Mouse (Mus musculus) kidney, postnatal 36 days (tissue): ENCODE measurements around the gene 2410131K14Rik.

Experiments used
- DNase-seq, 2 experiments: peaks; one replicate each; pipeline ENCODE4 v3.0.0; 2021 to 2022; ENCODE audit warnings: mixed read lengths in 2 of 2

Gene 2410131K14Rik

DNA sequence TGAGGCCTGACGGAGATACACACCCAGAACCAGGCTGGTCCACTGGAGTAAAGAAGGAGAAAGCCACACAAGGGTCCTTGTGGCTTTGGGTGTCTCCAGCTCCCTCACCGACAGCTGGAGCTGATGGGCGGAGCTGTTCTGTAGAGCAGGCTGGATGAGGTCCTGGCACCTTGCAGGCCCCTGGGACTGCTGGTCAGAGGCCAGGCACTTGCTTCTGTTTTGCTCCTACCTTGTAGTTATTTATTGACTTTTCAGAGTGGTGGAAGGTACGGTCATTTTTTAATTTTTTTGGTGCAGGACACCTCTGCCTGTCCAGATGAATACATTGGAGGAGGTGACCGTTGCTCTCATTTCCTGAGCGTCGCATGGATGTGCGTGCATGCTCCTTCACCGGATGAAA lies 16.2 kb downstream of the 2410131K14Rik start:
- DNase-seq = peak; percentile 74 to 76

DNA sequence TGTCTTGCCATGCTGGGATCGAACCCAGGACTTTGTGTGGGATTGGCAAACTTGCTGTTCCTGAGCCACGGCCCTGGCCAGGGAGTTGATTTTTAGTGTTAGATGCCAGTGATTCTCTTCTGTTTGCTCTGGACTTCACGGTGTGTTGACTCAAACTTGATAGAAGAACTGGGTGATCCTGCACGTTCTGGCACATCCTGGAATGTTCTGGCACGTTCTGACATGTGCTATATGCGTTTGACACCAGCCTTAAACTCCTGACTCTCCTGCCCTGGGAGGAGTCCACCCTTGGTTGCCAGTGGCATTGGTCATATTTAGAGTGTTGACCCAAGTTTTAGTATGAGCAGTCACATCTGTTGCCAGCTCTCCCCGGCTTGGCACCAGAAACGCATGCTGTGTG lies 17.4 kb downstream of the 2410131K14Rik start:
- no peak for DNase-seq

DNA sequence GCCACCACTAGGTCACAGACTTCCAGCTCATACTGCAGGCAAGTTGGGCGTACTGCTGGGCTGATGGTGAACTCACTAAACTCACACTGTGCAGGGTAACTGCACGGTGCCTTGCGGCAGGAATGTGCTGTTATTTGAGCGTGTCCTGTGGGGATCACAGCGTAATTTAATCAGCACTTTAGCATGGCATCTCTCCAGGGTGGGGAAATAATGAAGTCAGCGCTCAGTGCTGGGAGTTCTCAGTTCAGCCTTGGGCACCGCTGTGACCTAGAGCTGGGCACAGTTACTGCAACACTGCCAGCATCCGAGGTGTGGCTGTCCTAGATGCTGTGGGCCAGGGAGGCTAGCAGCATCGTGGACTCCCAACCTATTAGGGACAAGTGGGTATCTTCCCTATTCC lies 19.3 kb downstream of the 2410131K14Rik start:
- no peak for DNase-seq

- no peak for DNase-seq
These were observed 20.3 kb downstream of the 2410131K14Rik start for GRCm38 (mm10) chr5:118265366-118265765.

DNA sequence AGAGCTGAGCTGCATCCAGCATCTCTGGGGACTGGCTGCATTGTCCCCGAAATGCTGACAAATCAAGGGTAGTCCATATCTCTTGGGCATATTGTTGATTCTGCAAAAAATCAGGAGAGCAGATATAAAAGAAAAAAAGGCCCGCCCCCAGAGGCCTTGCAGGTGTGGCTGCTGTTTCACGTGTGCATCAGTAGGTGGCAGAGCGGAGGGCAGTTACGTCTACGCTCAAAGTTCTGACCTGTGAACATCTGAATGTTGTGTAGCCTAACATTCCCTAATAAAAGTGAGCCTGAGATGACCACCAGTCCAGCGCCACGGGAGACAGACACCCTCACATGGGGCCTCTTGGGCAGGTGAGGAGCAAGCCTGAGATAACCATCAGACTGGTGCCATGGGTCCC lies 21.3 kb downstream of the 2410131K14Rik start:
- DNase-seq = peak in 1 of 2 experiments; percentile 58

DNA sequence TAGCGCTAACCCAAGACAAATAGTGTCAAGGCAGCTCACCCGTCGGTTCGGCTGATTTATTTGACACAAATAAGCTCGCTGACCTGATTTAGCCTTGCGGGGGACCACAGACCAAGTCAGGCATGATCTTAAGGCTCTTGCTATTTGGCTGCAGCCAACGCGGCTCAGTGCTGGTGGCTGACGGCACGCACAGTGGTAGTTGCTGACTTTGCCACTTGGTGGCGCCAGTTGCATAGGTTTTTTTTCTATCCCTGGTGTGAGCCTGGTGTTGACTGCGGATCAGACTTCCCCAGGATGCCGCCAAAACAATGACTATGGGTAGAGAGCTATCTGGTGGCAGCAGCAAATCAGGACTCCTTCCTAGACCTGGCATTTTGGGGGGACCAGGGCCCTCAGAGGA lies 24.0 kb downstream of the 2410131K14Rik start:
- peak; percentile 83 to 93 for DNase-seq

DNA sequence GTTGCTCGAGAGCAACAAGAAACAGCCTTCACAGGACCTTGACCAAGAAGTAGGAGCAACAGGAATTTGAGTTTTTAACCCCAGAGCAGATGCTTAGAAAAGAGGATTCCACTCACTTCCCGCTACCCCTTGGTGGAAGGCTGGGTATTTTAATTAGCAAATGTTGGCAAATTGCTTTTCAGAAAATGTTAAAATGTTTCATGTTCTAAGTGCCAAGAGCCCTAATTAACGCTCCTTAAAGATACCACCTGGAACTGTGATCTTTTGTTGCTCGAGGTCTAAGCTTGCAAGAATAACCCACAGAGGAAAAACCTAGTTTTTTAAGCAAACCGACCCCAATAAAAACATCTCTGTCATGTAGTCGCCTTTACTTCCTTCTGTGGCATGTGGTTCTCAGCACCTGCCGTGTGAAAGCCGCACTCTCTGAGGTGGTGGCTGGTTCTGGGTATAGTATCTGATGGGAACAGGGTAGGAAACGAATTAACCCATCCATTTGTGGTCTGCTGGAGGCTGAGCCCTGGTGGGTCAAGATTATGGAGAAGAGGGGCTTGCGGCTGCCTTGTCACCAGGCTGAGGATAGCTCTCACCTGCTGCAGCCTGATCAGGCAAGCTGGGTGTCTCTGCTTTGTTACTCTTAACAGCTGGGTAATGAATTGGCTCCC lies 26.6 kb downstream of the 2410131K14Rik start:
- DNase-seq = no peak

GRCm38 (mm10) chr5:118273446-118273845 lies 28.4 kb downstream of the 2410131K14Rik start:
- no peak for DNase-seq

GRCm38 (mm10) chr5:118274546-118274945 lies 29.5 kb downstream of the 2410131K14Rik start:
- DNase-seq = no peak

- no peak for DNase-seq
These were observed 31.3 kb downstream of the 2410131K14Rik start for GRCm38 (mm10) chr5:118276281-118276680.

DNA sequence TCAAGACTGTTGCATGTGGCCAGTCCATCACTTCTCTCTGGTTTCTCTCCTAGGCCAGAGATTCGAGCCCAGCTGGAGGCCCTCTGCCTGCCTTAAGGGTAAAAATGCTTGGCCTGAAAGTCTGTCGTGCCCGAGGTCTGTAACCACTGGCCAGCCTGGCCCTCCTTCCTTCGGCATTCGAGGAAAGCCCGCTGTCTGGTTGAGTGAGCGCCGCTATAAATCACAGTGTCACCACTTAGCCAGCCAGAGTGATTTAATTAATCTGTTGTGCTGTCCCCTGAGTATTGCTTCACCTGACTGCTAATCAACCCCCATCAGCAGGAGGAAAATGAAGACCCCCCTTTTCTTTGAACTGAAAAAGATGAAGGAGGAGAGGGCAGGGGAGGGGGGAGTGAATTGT lies 31.7 kb downstream of the 2410131K14Rik start:
- no peak for DNase-seq

DNA sequence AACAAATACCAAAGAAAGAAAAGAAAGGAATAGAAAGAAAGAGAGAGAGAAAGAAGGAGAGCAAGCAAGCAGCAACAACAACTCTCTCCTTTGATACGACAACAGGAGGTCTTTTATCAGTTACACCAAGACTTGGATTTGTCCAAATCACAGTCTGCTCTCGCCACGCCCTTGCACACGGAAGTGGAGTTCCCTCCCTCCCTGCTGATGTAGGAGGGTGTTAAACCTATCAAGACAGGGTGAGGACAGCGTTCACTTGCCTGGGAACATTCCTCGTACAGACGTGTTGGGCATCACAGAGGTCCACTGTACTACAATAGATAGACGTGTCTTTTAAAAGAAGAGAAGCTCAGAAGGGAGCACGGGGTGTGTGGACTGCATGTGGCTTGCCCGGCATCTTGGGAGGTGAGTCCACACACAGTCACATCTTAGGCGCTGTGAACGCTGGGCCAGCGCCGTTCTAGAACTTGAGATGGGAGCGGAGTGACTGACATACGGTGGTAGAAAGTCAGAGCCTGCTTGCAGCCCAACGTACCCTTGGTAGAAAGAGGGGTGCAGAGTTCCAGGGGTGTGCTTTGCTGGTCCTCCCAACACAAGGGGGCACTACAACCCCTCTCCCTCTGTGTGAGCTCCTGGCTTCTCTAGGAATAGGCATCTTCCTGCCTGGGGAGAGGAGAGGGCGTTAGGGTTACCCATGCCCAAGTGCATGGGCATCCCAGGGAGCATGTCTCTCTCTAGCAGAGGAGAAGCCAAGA lies 32.9 kb downstream of the 2410131K14Rik start:
- DNase-seq = no peak

DNA sequence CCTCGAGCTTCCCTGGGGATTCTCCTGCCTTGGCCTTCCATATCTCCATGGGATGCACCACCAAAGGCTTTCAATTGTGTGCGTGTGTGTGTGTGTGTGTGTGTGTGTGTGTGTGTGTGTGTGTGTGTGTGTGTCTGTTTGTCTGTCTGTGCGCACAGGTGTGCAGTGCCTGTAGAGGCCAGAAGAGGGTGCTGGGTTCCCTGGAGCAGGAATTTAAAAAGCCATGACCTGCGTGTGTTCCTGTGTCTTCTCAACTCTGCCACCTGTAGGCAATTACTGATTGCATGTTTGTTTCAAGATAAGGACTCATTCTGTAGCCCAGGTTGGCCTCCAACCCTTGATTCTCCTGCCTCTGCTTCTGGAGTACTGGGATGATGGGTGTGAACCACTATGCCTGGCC lies 46.4 kb downstream of the 2410131K14Rik start:
- no peak for DNase-seq

DNA sequence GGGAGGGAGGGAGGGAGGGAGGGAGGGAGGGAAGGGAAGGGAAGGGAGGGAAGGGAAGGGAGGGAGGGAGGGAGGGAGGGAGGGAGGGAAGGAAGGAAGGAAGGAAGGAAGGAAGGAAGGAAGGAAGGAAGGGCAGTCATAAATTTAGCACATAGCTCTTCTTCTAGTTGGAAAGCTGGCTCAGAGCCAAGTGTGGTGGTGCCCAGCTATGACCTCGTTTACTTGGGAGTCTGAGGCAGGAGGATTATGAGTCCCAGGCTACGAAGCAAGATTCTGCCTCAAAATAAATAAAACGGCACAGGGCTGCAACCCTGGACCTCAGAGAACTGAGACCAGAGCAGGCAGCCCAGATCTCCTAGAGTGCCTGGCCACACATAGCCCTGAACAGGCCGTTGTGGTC lies 47.4 kb downstream of the 2410131K14Rik start:
- DNase-seq = no peak

DNA sequence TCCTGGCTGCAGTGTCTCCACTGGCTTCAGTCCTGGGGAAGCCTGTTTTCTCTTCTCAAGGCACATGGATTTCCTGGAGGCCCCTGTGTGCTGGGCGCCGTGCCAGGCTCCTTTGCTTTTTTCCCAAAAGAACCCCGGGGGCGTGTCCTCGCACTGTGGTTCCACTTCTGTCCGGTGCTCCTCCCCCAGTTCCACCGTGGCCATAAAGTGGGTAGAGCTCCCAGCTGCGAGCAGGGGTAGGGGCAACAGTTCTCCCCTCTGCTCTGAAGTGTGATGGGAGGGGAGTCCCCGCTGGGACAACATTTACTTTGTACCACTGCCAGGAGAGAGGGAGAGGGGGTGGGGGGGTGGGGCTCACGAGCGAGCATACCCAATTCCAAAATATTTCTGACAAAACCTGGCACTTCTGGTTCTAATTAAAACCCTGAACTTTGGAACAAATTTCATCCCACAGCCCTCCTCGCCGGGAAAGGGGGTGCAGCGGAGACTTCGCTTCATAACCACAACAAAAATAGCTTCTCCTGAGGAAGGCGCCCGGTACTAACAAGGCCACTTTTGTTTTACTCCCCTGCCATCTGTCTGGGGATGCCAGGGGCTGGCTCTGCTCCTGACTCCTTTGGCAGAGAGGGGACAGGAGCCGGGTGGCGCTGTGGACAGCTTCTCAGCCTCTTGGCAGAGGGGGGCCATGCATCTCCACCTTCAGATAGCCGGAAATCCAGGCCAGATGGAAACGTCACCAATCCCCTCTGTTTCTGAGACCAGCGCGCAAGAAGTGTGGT lies 49.2 kb downstream of the 2410131K14Rik start:
- DNase-seq = peak; percentile 91 to 94

DNA sequence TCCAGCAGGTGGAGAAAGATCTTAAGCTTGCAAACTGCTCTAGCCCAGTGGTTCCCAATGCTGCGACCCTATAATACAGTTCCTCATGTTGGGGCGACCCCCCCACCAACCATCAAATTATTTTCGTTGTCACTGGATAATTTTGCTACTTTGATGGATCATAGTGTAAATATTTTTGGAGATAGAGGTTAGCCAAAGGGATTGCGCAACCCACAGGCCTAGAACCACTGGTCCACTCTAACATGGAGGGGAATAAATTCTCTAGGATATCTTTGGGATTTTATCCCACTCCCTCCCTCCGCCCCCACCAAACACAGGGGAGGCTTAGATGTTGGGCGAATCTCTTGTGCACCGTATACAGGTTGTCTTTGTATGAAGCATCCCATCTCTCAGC lies 49.8 kb downstream of the 2410131K14Rik start:
- DNase-seq = no peak

- peak; percentile 37 to 43 for DNase-seq
These were observed 52.3 kb downstream of the 2410131K14Rik start for GRCm38 (mm10) chr5:118297338-118297746.

DNA sequence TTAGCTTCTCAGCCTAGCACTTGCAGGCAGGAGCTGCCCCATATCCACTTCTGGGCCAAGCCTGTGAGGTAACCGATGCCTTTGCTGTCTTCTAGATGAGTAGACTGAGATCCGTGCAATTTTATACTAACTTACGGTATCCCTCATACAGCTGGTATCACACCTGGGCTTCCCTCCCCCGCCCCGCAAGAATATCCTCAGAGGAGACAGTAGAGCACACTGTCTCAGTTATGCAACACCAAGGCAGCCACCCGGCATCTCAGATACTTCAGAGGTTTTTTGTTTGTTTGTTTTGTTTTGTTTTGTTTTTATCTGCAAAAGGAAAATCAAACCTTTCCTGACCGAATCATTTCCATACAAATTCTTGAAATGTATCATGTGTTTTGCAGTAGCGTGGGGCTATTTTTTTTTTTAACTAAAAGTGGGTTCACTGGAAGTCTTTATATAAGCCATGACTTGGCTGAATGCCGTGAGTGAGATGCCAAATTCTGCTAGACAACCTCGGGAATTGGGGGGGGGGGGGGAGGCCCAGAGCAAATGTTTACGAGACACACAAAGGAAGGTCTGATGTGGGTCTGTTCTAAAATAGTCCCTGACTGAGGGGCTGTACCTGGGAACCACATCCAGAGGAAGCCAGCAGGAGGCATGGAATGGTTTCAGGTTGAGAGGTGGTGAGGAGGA lies 54.8 kb downstream of the 2410131K14Rik start:
- DNase-seq = no peak

- peak; percentile 26 to 60 for DNase-seq
These were observed 57.6 kb downstream of the 2410131K14Rik start for GRCm38 (mm10) chr5:118302466-118303155.

DNA sequence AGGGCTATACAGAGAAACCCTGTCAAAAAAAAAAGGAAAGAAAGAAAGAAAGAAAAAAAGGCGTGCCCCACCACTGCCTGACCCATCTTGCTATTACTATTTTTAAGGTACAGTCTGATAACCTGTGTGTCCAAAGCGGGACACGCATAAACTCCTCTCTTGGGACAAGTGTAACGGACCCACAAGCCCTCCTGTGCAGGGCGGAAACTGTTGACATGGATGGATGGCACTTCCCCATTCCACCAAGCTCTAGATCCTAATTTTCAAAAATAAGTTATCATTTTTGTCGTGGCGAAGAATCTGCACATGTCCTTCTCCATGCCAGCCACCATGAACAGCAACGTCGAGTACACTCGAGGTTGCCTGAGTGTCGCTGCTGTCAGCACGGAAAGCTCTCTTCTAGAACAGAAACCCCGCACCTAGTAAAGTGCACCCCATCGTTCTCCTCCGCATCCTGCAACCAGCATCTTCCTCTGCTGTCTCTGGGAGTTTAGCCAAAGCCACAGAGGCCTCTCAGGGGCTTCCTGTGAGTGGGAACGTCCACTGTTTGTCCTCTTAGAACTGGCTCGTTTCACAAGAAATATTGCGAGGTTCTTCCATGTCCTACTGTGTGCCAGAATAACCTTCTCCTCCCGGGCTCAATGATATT lies 60.1 kb downstream of the 2410131K14Rik start:
- DNase-seq = no peak

GRCm38 (mm10) chr5:118310389-118310788 lies 65.4 kb downstream of the 2410131K14Rik start:
- DNase-seq = no peak

DNA sequence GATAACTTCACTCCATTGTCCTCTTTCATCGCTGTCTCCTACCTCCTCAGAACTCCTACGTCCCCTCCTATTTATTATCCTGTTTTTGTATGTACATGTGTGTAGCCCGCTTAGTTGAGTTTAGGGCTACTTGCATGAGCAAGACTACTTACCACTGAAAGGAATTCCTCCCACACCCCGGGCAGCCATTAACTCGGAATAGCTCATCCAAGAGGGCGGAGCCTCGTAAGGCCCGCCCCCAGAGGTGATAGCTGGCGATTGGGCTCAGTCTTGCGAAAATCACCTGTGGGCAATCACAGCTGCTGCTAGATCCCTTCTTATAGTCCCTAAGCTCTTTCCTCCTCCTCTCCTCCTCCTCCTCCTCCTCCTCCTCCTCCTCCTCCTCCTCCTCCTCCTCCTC lies 66.2 kb downstream of the 2410131K14Rik start:
- peak in 1 of 2 experiments; percentile 20 for DNase-seq
